Comparison of ENCODE assay signal across 16 mouse cellular contexts in genomic region chr1:119509474-119509873, GRCm38 (mm10). TPM values are rescaled to one million over a fixed set of nuclear protein-coding genes. Genes with fewer than 3 reads are reported as not detected.
A peak's percentile ranks its signal among the peaks of the same experiment; 100 is the strongest.
DNase-seq lines count a peak whose midpoint lies in the region; ATAC-seq lines count a peak whose summit lies in the region.
"Had no signal": no experiment of that assay in that cellular context is flagged by ENCODE, and none has a peak within 500 bp of the region (broad histone marks: within the 10 kb centered on the region; RNA-seq: fewer than 3 reads in every experiment).

No protein-coding gene starts in this region.

- H3K4me2 ChIP-seq in forebrain, embryonic 15.5 days (replicated peaks) = no peak overlapping the region
- no peak overlapping the region for H3K4me2 ChIP-seq in lung, embryonic 15.5 days
- H3K4me2 ChIP-seq: kidney, embryonic 15.5 days had no signal

- 87% methylated on average over 7 of the region's 7 CpGs for WGBS in forebrain, embryonic 10.5 days
- WGBS in forebrain, embryonic 15.5 days = 86% methylated on average over 7 of the region's 7 CpGs
- WGBS in lung, embryonic 15.5 days = 83% methylated on average over 7 of the region's 7 CpGs

- H3K27ac ChIP-seq in forebrain, embryonic 10.5 days = 0 out of 2 replicates have a peak overlapping the region, but pooled peaks have one; percentile 36
- H3K27ac ChIP-seq in forebrain, embryonic 15.5 days (replicated peaks) = no peak overlapping the region
- peak overlapping the region; percentile 82 for H3K27ac ChIP-seq in lung, embryonic 15.5 days

- ATAC-seq in forebrain, embryonic 15.5 days (replicated peaks) = no peak
- no peak for ATAC-seq in lung, embryonic 15.5 days (ENCODE audit: borderline replicate concordance, extremely low read depth, low FRiP score, low TSS enrichment)

- no peak overlapping the region for H3K9ac ChIP-seq in forebrain, embryonic 15.5 days (replicated peaks)
- H3K9ac ChIP-seq in lung, embryonic 15.5 days = no peak overlapping the region
- H3K9ac ChIP-seq: kidney, embryonic 15.5 days had no signal

- H3K9me3 ChIP-seq in forebrain, embryonic 10.5 days = no peaks in the 10 kb centered on the region
- H3K9me3 ChIP-seq in forebrain, embryonic 15.5 days = no peaks in the 10 kb centered on the region
- H3K9me3 ChIP-seq in lung, embryonic 15.5 days = no peaks in the 10 kb centered on the region
- H3K9me3 ChIP-seq: kidney, embryonic 15.5 days had no signal

- H3K4me1 ChIP-seq in forebrain, embryonic 10.5 days = peaks cover 29% of the 10 kb centered on the region
- H3K4me1 ChIP-seq in forebrain, embryonic 15.5 days = peaks cover 13% of the 10 kb centered on the region
- peaks cover 49% of the 10 kb centered on the region for H3K4me1 ChIP-seq in lung, embryonic 15.5 days

- no peak overlapping the region for H3K4me3 ChIP-seq in forebrain, embryonic 10.5 days
- H3K4me3 ChIP-seq in forebrain, embryonic 15.5 days = no peak overlapping the region
- no peak overlapping the region for H3K4me3 ChIP-seq in lung, embryonic 15.5 days
- H3K4me3 ChIP-seq: kidney, embryonic 15.5 days had no signal

- no peaks in the 10 kb centered on the region for H3K36me3 ChIP-seq in forebrain, embryonic 10.5 days (replicated peaks)
- H3K36me3 ChIP-seq in forebrain, embryonic 15.5 days = no peaks in the 10 kb centered on the region
- H3K36me3 ChIP-seq in lung, embryonic 15.5 days = no peaks in the 10 kb centered on the region
- H3K36me3 ChIP-seq: kidney, embryonic 15.5 days had no signal

- peaks cover 28% of the 10 kb centered on the region for H3K27me3 ChIP-seq in forebrain, embryonic 10.5 days (ENCODE audit: poor library complexity, severe bottlenecking)
- no peaks in the 10 kb centered on the region for H3K27me3 ChIP-seq in forebrain, embryonic 15.5 days
- H3K27me3 ChIP-seq in lung, embryonic 15.5 days = no peaks in the 10 kb centered on the region
- H3K27me3 ChIP-seq: kidney, embryonic 15.5 days had no signal

- no peak for DNase-seq in forebrain, embryonic 10.5 days (ENCODE audit: extremely low spot score, low spot score)
- DNase-seq in lung, postnatal 14 days = no peak
- peak; percentile 51 for DNase-seq in NIH3T3 (ENCODE audit: low read depth)
- DNase-seq in fibroblast of lung, adult 2 months (ENCODE audit: low read depth) = peak; percentile 36
- DNase-seq in testis, postnatal 10 days (ENCODE audit: low spot score) = no peak
- no peak for DNase-seq in spleen, adult 12 weeks (ENCODE audit: low spot score)
- DNase-seq: B cell, adult 2 months; cerebellum, adult 11 months; cerebellum, postnatal 36 days; gastrocnemius, postnatal 25 days; heart, postnatal 14 days; liver; lung, adult 2 months had no signal

RNA-seq across cellular contexts. Expression of gene Ralb, which starts 4.9 kb away (rescaled TPM):
- polyA plus RNA-seq in forebrain, embryonic 10.5 days (2016; fragmentation: Nextera tagmentation; extraction: Ambion mirVana) = 80.8 and 84.0 TPM in 2 replicates
- polyA plus RNA-seq in forebrain, embryonic 15.5 days (2015; fragmentation: Nextera tagmentation; extraction: Ambion mirVana) = 50.5 and 50.9 TPM in 2 replicates
- polyA plus RNA-seq in lung, embryonic 15.5 days (2015; fragmentation: Nextera tagmentation; extraction: Ambion mirVana) = 254 and 264 TPM in 2 replicates

RNA-seq across cellular contexts. Expression of gene Tmem185b, which starts 16.5 kb away (rescaled TPM):
- 21.2 and 22.6 TPM in 2 replicates for polyA plus RNA-seq in forebrain, embryonic 10.5 days (2016; fragmentation: Nextera tagmentation; extraction: Ambion mirVana)
- polyA plus RNA-seq in forebrain, embryonic 15.5 days (2015; fragmentation: Nextera tagmentation; extraction: Ambion mirVana) = 18.8 and 21.3 TPM in 2 replicates
- polyA plus RNA-seq in lung, embryonic 15.5 days (2015; fragmentation: Nextera tagmentation; extraction: Ambion mirVana) = 30.5 and 32.6 TPM in 2 replicates

Comparison
In these comparisons a context has a peak if more than half of its experiments do, and no peak if none do; other contexts are left out.
1. DNase-seq: peak in NIH3T3 (single experiment) and fibroblast of lung, adult 2 months (single experiment); none in forebrain, embryonic 10.5 days (single experiment), lung, postnatal 14 days (single experiment), testis, postnatal 10 days (single experiment) and spleen, adult 12 weeks (single experiment).